Mouse (Mus musculus) limb, embryonic 13.5 days (tissue): ENCODE data around the gene Itpka. TPM values are rescaled to one million over a fixed set of nuclear protein-coding genes. Genes with fewer than 3 reads are reported as not detected.
A peak's percentile ranks its signal among the peaks of the same experiment; 100 is the strongest.

ENCODE experiments used
- ATAC-seq: fragments of 200-750 bp; cut with Nextera tagmentation; 2 replicates; pipeline ENCODE4 v1.8.0; 2017; ENCODE audit warnings: low read depth, moderate number of reproducible peaks, moderate TSS enrichment; ENCODE audit not compliant: low FRiP score
- H3K27ac ChIP-seq: fragments of 300-500 bp; sonication (generic); 2 replicates; pipeline ENCODE4 v1.5.1; 2015; ENCODE audit warnings: inconsistent platforms, mild to moderate bottlenecking, moderate library complexity
- H3K27me3 ChIP-seq: fragments of 300-500 bp; sonication (generic); 2 replicates; pipeline ENCODE4 v1.6.1; 2015; ENCODE audit warnings: mild to moderate bottlenecking, inconsistent platforms
- H3K36me3 ChIP-seq: fragments of 300-500 bp; sonication (generic); 2 replicates; pipeline ENCODE4 v1.6.1; 2015; ENCODE audit warnings: inconsistent platforms, mild to moderate bottlenecking, moderate library complexity
- H3K4me1 ChIP-seq: fragments of 300-500 bp; sonication (generic); 2 replicates; pipeline ENCODE4 v1.6.1; 2015; ENCODE audit warnings: inconsistent platforms
- H3K4me2 ChIP-seq: fragments of 300-500 bp; sonication (generic); replicated peaks from 2 replicates; pipeline ENCODE4 v1.6.1; 2015; ENCODE audit warnings: inconsistent platforms, mild to moderate bottlenecking, moderate library complexity
- H3K4me3 ChIP-seq: fragments of 300-500 bp; sonication (generic); 2 replicates; pipeline ENCODE4 v1.5.1; 2015; ENCODE audit warnings: moderate library complexity, mild to moderate bottlenecking, inconsistent platforms
- H3K9ac ChIP-seq: fragments of 300-500 bp; sonication (generic); 2 replicates; pipeline ENCODE4 v1.6.1; 2015; ENCODE audit warnings: mild to moderate bottlenecking, inconsistent platforms
- H3K9me3 ChIP-seq: fragments of 300-500 bp; sonication (generic); 2 replicates; pipeline ENCODE4 v1.6.1; 2016; ENCODE audit warnings: inconsistent platforms
- WGBS: fragments of 180-500 bp; shearing (Covaris S2); methylation state at CpG from one replicate; pipeline ENCODE4 v1.1.7; 2015; 5-methylcytosine and 5-hydroxymethylcytosine counted together
- polyA plus RNA-seq: library from polyadenylated mRNA; unstranded; fragments of >200 nt; fragmentation: Nextera tagmentation; extraction: Ambion mirVana; gene quantifications from 2 replicates; pipeline ENCODE4 v1.2.1, GENCODE M21; 2015

Gene Itpka
- polyA plus RNA-seq, 1 experiment from 2014 or later = 0.59 TPM

DNA sequence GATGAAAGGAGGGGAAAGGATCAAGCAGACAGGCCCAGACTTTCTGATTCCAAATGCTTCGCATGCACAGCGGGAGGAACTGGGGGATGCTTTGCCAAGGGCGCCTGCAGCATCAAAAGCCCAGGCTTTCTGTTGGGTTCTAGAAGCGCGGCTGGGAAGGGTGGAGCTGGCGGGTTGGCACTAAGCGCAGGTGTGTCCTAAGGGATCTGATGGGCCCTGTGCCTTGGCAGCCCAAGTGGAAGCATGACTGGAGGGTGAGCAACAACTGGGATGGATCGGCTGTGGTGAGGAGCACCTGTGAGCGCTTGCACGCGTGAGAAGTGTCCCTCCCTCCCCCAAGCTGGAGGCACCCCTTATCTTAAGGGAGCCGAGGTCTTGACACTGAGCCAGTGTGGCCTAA, 5.0 kb upstream of the Itpka start:
- Histone ChIP-seq H3K4me3 (no peak overlapping the region), H3K4me1 (peaks cover 15% of the 10 kb centered on the region), H3K36me3 (peaks cover 38% of the 10 kb centered on the region), H3K9ac (0 out of 2 replicates have a peak overlapping the region, but pooled peaks have one; percentile 31), H3K27me3 (peaks cover 24% of the 10 kb centered on the region), H3K4me2 (no peak overlapping the region), H3K27ac (no peak overlapping the region), H3K9me3 (no peaks in the 10 kb centered on the region)
- ATAC-seq = no peak
- WGBS = 17% methylated on average over 12 of the region's 12 CpGs

DNA sequence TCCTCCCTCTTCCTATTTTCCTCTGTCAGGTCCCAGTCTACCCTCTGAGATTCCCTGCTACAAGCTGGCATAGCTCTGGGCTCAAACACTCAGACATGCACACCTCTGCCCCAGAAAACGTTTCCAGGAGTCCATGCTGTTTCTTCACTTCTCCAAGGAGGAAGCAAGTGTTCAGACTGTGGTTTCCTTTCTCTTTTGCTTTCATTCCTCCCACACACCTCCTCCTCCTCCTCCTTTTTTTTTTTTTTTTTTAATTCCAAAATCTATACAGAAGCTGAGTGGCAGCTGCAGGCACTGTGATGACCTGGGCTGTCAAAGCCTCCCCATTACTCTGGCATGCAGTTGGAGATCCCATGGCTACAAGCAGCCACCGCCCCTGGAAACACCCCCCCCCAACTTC, 1.6 kb upstream of the Itpka start:
- H3K9me3 ChIP-seq = no peaks in the 10 kb centered on the region
- 27% methylated on average over 2 of the region's 2 CpGs for WGBS
- no peak overlapping the region for H3K9ac ChIP-seq
- no peak overlapping the region for H3K4me3 ChIP-seq
- H3K27ac ChIP-seq = no peak overlapping the region
- peaks cover 4% of the 10 kb centered on the region for H3K36me3 ChIP-seq
- H3K27me3 ChIP-seq = peaks cover 58% of the 10 kb centered on the region
- peaks cover 38% of the 10 kb centered on the region for H3K4me1 ChIP-seq
- no peak for ATAC-seq
- no peak overlapping the region for H3K4me2 ChIP-seq

DNA sequence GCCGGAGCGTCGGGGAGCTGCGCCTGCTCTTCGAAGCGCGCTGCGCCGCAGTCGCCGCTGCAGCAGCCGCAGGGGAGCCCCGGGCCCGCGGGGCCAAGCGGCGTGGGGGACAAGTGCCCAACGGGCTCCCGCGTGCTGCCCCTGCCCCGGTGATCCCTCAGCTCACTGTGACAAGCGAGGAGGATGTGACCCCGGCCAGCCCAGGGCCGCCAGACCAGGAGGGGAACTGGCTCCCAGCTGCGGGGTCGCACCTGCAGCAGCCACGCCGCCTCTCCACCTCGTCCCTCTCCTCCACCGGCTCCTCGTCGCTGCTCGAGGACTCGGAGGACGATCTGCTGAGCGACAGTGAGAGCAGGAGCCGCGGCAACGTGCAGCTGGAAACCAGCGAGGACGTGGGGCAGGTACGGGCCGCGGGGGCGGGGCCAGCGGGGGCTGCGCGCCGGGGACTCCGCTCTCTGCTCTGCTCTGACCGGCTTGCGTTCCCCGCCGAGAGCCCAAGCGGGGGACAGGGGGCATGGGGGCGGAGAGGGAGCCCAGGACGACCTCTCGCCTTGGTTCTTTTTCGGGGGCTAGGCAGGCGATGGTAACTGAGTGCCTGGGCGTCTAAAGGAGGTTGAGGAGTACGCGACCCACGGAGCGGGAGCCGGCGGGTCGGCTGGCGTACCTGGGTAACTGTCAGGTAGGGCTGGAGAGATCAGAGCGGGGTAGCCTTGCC, 481 bp downstream of the Itpka start:
- peaks cover 34% of the 10 kb centered on the region for H3K4me1 ChIP-seq
- H3K9me3 ChIP-seq = no peaks in the 10 kb centered on the region
- peak overlapping the region; percentile 63 for H3K9ac ChIP-seq
- H3K4me2 ChIP-seq = peak overlapping the region; percentile 100
- peak overlapping the region; percentile 69 for H3K4me3 ChIP-seq
- ATAC-seq = peak; percentile 25
- H3K27ac ChIP-seq = no peak overlapping the region
- no peaks in the 10 kb centered on the region for H3K36me3 ChIP-seq
- under 1% methylated on average over 54 of the region's 70 CpGs for WGBS
- H3K27me3 ChIP-seq = peaks cover 62% of the 10 kb centered on the region

GRCm38 (mm10) chr2:119743176-119743807, 1.2 kb downstream of the Itpka start:
- Histone ChIP-seq H3K27me3 (peaks cover 62% of the 10 kb centered on the region), H3K4me3 (peak overlapping the region; percentile 69), H3K9me3 (no peaks in the 10 kb centered on the region), H3K4me1 (peaks cover 34% of the 10 kb centered on the region), H3K27ac (no peak overlapping the region), H3K9ac (no peak overlapping the region), H3K4me2 (peak overlapping the region; percentile 100), H3K36me3 (no peaks in the 10 kb centered on the region)
- no peak for ATAC-seq
- WGBS = 7% methylated on average over 27 of the region's 31 CpGs

DNA sequence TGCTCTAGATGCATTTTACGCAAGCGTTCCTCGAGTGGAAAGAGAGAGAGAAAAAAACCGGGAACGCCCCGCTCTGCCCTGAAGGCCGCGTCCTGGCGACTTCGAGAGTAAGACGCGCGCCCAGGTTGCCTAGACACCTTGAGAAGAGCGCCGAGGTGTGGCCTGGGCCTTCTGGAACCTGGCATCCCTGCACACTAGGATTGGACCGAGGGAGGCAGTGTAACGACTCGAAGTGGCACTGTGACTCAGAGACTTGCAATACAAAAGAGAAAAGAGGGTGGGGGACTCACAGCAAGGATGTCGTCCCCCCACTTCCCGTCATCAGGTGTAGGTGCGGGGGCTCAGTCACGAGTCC, 1.6 kb downstream of the Itpka start:
- Histone ChIP-seq H3K9ac (no peak overlapping the region), H3K4me3 (peak overlapping the region; percentile 25; the same call in 1 of the 2 replicates)
- 3% methylated on average over 22 of the region's 22 CpGs for WGBS

GRCm38 (mm10) chr2:119744163-119745111, 2.3 kb downstream of the Itpka start:
- peak overlapping the region; percentile 100 for H3K4me2 ChIP-seq
- no peak overlapping the region for H3K27ac ChIP-seq
- H3K4me1 ChIP-seq = peaks cover 34% of the 10 kb centered on the region
- ATAC-seq = no peak
- H3K27me3 ChIP-seq = peaks cover 69% of the 10 kb centered on the region
- H3K9ac ChIP-seq = peak overlapping the region; percentile 31; the same call in 1 of the 2 replicates
- 3% methylated on average over 46 of the region's 46 CpGs for WGBS
- peak overlapping the region; percentile 25 for H3K4me3 ChIP-seq
- H3K36me3 ChIP-seq = no peaks in the 10 kb centered on the region
- H3K9me3 ChIP-seq = no peaks in the 10 kb centered on the region

More for the DNA sequence above, 1.6 kb downstream of the Itpka start:
- Histone ChIP-seq H3K36me3 (no peaks in the 10 kb centered on the region), H3K27ac (no peak overlapping the region), H3K4me2 (peak overlapping the region; percentile 100), H3K27me3 (peaks cover 63% of the 10 kb centered on the region), H3K9me3 (no peaks in the 10 kb centered on the region), H3K4me1 (peaks cover 34% of the 10 kb centered on the region)
- no peak for ATAC-seq

DNA sequence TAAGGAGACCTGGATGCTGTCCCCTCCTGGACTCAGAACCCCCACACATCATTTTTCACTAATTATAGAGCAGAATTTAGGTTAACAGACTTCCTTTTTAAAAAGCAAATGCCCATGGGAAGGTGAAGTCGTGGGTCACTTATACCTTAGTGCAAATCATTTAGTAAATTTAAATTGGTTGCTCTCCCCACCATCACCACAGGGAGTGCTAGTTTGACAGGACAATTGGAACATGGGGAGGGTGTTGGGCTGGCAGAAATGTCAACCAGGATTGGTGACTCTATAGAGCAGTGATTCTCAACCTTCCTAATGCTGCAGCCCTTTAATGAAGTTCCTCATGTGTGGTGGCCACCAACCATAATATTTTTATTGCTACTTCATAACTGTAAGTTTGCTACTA, 3.1 kb downstream of the Itpka start:
- Histone ChIP-seq H3K9me3 (no peaks in the 10 kb centered on the region), H3K4me3 (no peak overlapping the region), H3K36me3 (no peaks in the 10 kb centered on the region), H3K27me3 (peaks cover 78% of the 10 kb centered on the region), H3K4me2 (no peak overlapping the region), H3K4me1 (peaks cover 34% of the 10 kb centered on the region), H3K9ac (no peak overlapping the region), H3K27ac (no peak overlapping the region)
- no peak for ATAC-seq
- WGBS = 4% methylated on average over 1 of the region's 1 CpGs

GRCm38 (mm10) chr2:119747554-119747953, 5.4 kb downstream of the Itpka start:
- Histone ChIP-seq H3K9me3 (no peaks in the 10 kb centered on the region), H3K36me3 (no peaks in the 10 kb centered on the region), H3K9ac (no peak overlapping the region), H3K4me2 (no peak overlapping the region), H3K4me3 (no peak overlapping the region), H3K27ac (no peak overlapping the region), H3K27me3 (peaks cover 95% of the 10 kb centered on the region), H3K4me1 (peaks cover 22% of the 10 kb centered on the region)
- ATAC-seq = no peak
- WGBS = 65% methylated on average over 7 of the region's 7 CpGs

- ATAC-seq = no peak
- H3K4me3 ChIP-seq = no peak overlapping the region
- no peaks in the 10 kb centered on the region for H3K36me3 ChIP-seq
- H3K9ac ChIP-seq = no peak overlapping the region
- WGBS = 77% methylated on average over 13 of the region's 13 CpGs
- no peak overlapping the region for H3K4me2 ChIP-seq
- peaks cover 5% of the 10 kb centered on the region for H3K4me1 ChIP-seq
- peaks cover 95% of the 10 kb centered on the region for H3K27me3 ChIP-seq
- no peak overlapping the region for H3K27ac ChIP-seq
- no peaks in the 10 kb centered on the region for H3K9me3 ChIP-seq
Observed at GRCm38 (mm10) chr2:119749260-119749659, 7.1 kb downstream of the Itpka start.

- Histone ChIP-seq H3K4me3 (peak overlapping the region; percentile 61), H3K27me3 (peaks cover 99% of the 10 kb centered on the region), H3K9ac (peak overlapping the region; percentile 70), H3K4me2 (peak overlapping the region; percentile 100), H3K9me3 (no peaks in the 10 kb centered on the region), H3K27ac (no peak overlapping the region), H3K36me3 (no peaks in the 10 kb centered on the region), H3K4me1 (peaks cover 16% of the 10 kb centered on the region)
- WGBS = 4% methylated on average over 12 of the region's 31 CpGs
- no peak for ATAC-seq
Observed at GRCm38 (mm10) chr2:119757601-119758100, 15.5 kb downstream of the Itpka start.

DNA sequence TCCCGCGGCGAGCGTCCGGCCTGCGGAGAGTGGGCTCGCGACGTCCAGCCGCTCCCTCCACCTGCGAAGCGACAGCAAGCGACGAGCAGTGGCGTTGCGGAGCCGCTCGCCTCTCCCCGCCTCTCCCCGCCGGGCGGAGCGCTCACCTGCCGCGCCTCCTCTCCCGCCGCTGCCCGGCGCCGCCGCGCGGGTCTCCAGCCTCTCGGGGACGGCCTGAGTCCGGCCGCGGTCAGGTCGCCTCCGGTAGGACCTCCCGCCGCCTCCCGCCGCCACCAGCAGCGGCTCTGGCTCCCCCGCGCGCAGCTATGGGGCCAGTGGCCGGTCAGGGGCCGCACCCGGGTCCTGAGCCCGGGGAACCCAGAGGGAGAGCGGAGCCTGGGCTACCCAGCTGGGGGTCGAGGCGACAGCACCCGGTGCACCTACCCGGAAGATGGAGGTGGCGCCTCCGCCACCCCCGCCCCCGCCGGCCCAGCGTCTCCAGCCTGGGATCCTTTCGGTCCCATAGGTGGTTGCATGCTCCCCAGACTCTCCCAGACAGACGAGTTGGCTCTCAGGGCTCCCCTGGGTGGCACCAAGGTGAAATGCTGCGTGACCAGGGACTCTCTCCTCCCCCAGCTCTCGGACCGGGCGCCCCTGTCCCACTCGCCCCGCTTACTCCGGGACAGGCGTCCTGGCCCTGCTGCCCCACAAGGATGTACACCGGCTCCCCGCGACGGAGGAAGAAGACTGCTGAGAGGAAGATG, 16.1 kb downstream of the Itpka start:
- peaks cover 95% of the 10 kb centered on the region for H3K27me3 ChIP-seq

More for the DNA sequence above, 16.1 kb downstream of the Itpka start:
- peak overlapping the region; percentile 61 for H3K4me3 ChIP-seq
- WGBS = under 1% methylated on average over 65 of the region's 77 CpGs
- no peak for ATAC-seq
- peak overlapping the region; percentile 100 for H3K4me2 ChIP-seq
- no peaks in the 10 kb centered on the region for H3K9me3 ChIP-seq
- peak overlapping the region; percentile 70 for H3K9ac ChIP-seq
- peaks cover under 1% of the 10 kb centered on the region; the same call in 1 of the 2 replicates for H3K36me3 ChIP-seq
- no peak overlapping the region for H3K27ac ChIP-seq
- H3K4me1 ChIP-seq = peaks cover 16% of the 10 kb centered on the region
